ENCODE assay signal across 8 mouse cellular contexts in the genomic region with DNA sequence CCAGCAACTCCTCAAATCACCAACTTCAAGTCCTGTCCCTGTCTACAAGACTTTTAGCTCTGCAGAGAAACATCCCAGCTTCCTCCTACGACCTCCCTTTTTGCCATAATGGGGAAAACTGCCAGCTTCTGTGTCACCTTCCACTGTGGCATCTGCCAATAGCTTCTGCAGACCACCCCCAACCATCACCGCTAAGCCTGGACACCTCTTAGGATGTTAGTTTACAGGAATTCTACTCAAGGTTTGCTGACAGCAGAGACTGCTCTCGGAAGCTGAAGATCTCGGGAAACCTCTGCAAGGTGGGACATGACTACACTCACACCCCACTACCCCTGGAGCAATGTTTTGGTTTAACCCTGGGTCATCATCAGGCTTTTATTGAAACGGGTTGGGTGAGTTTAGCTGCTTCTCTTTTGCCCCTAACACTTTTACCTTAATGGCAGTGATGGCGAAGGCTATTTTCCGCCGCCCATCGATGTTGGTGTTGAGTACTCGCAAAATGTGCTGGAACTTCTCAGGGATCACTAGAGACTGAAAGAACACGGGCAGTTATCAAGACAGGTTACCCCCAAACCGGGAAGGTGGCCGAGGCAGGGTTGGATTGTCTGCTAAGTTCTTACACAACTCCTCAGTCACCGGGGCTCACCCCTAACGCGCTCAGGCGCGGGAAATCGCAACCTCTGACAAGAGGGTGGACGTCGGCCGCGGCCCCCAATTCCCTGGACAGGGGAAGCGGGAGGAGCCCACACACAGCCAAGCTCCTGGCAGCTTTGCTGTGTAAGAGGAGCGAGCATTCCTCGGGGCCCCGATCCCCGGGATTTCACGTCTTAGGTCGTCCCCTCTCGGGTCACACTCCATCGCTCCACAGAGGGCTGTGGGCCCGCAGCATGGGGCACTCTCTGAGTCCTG. TPM values are rescaled to one million over a fixed set of nuclear protein-coding genes. Genes with fewer than 3 reads are reported as not detected.
A peak's percentile ranks its signal among the peaks of the same experiment; 100 is the strongest.
DNase-seq lines count a peak whose midpoint lies in the region; ATAC-seq lines count a peak whose summit lies in the region.

No protein-coding gene starts in this region.

- no peaks in the 10 kb centered on the region for H3K9me3 ChIP-seq in liver, embryonic 15.5 days (replicated peaks)

- H3K9ac ChIP-seq in liver, embryonic 15.5 days = peak overlapping the region; percentile 89

- peak; percentile 43 for DNase-seq in embryo, embryonic 11 days
- DNase-seq in embryo, embryonic 9.5 days (ENCODE audit: extremely low spot score) = no peak
- peak; percentile 54 for DNase-seq in right cerebral cortex, postnatal 4 days
- DNase-seq in right cerebral cortex, adult 18-20 months = no peak
- DNase-seq in ovary, adult 18-20 months (ENCODE audit: low spot score) = no peak
- DNase-seq in left cerebral cortex, postnatal 36 days (ENCODE audit: low spot score in 2 of 2) = no peak

- H3K4me3 ChIP-seq in liver, embryonic 15.5 days (replicated peaks) = peak overlapping the region; percentile 81

- H3K4me1 ChIP-seq in liver, embryonic 15.5 days (replicated peaks) = peaks cover 65% of the 10 kb centered on the region

- 0 out of 4 replicates have a peak, but pooled peaks have one; percentile 1 for ATAC-seq in hematopoietic stem cell, adult 5-6 weeks (replicated peaks in 1 of 2; ENCODE audit: insufficient read depth in 1 of 2, low FRiP score in 2 of 2, low TSS enrichment in 1 of 2, low read depth in 1 of 2, poor library complexity in 2 of 2, severe bottlenecking in 2 of 2)
- peak; percentile 3; the same call in 1 of the 2 replicates for ATAC-seq in liver, embryonic 15.5 days (ENCODE audit: insufficient read depth)

- peak overlapping the region; percentile 87 for H3K27ac ChIP-seq in liver, embryonic 15.5 days (replicated peaks)

- intact Hi-C loops in left cerebral cortex, postnatal 36 days (cut with DNase I) = no loop called here

- no peaks in the 10 kb centered on the region for H3K27me3 ChIP-seq in liver, embryonic 15.5 days

- H3K4me2 ChIP-seq in liver, embryonic 15.5 days = peak overlapping the region; percentile 96

- H3K36me3 ChIP-seq in liver, embryonic 15.5 days (replicated peaks) = peaks cover 59% of the 10 kb centered on the region

- WGBS in liver, embryonic 15.5 days (ENCODE audit: insufficient replicate concordance) = under 1% methylated on average over 33 of the region's 33 CpGs

RNA-seq across cellular contexts. Expression of a gene that starts 0.7 kb away (rescaled TPM):
- total RNA-seq in hematopoietic stem cell, adult 5-6 weeks (2017) = 18.1 and 19.1 TPM in 2 replicates
- 23.3 and 24.6 TPM in 2 replicates for polyA plus RNA-seq in liver, embryonic 15.5 days (2015; fragmentation: Nextera tagmentation; extraction: Ambion mirVana)
- 10 to 100 TPM; 84.5 to 87.0 TPM for total RNA-seq in left cerebral cortex, postnatal 36 days (2021)

RNA-seq across cellular contexts. Expression of a gene that starts 0.9 kb away (rescaled TPM):
- 1,150 and 1,883 TPM in 2 replicates for total RNA-seq in hematopoietic stem cell, adult 5-6 weeks (2017)
- polyA plus RNA-seq in liver, embryonic 15.5 days (2015; fragmentation: Nextera tagmentation; extraction: Ambion mirVana) = 939 and 1,010 TPM in 2 replicates
- total RNA-seq in left cerebral cortex, postnatal 36 days (2021) = 100 to 1,000 TPM; 291 to 302 TPM

RNA-seq across cellular contexts. Expression of a gene that starts 3.6 kb away (rescaled TPM):
- 3.1 and 7.3 TPM in 2 replicates for total RNA-seq in hematopoietic stem cell, adult 5-6 weeks (2017)
- polyA plus RNA-seq in liver, embryonic 15.5 days (2015; fragmentation: Nextera tagmentation; extraction: Ambion mirVana) = 2.4 and 2.5 TPM in 2 replicates
- total RNA-seq in left cerebral cortex, postnatal 36 days (2021) = 1 to 10 TPM; 5.5 to 6.7 TPM

RNA-seq across cellular contexts. Expression of a gene that starts 14.4 kb away (rescaled TPM):
- 34.8 and 57.1 TPM in 2 replicates for total RNA-seq in hematopoietic stem cell, adult 5-6 weeks (2017)
- 18.4 and 19.3 TPM in 2 replicates for polyA plus RNA-seq in liver, embryonic 15.5 days (2015; fragmentation: Nextera tagmentation; extraction: Ambion mirVana)
- 10 to 100 TPM; 12.6 to 15.0 TPM for total RNA-seq in left cerebral cortex, postnatal 36 days (2021)

RNA-seq across cellular contexts. Expression of a gene that starts 14.8 kb away (rescaled TPM):
- 89.1 and 115 TPM in 2 replicates for total RNA-seq in hematopoietic stem cell, adult 5-6 weeks (2017)
- 89.6 and 96.8 TPM in 2 replicates for polyA plus RNA-seq in liver, embryonic 15.5 days (2015; fragmentation: Nextera tagmentation; extraction: Ambion mirVana)
- 10 to 100 TPM; 96.1 to 98.3 TPM for total RNA-seq in left cerebral cortex, postnatal 36 days (2021)

Comparison
In these comparisons a context has a peak if more than half of its experiments do, and no peak if none do; other contexts are left out.
1. DNase-seq: peak in embryo, embryonic 11 days (single experiment) and right cerebral cortex, postnatal 4 days (single experiment); none in embryo, embryonic 9.5 days (single experiment), right cerebral cortex, adult 18-20 months (single experiment), ovary, adult 18-20 months (single experiment) and left cerebral cortex, postnatal 36 days (0 of 2).